Mouse (Mus musculus): Measurements from ENCODE around the gene Hspa12b.

DNA sequence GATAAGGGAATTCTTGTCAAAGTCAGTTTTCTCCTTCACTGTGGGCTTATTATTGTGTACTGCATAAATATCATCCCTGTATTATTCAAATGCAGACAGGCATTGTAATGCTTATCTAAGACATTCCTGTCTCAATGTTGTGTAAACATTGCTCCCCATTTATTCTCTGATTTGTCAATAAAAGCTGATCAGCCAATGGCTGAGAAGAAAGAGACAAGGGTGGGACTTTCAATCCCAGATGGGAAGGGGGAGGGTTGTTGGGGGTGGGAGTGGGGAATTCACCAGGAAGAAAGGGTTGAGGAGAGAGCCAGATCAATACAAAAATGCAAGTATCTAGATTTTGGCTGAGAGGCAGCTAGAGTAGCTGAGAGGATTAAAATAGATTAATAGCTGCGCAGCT is 41.8 kb downstream of the Hspa12b start:
- no peak for TF ChIP-seq ZC3H11A (IDR thresholded peaks at IDR 0.05; ENCODE audit: borderline replicate concordance, low read depth, low read length)
- TF ChIP-seq HCFC1 (IDR thresholded peaks at IDR 0.05; ENCODE audit: borderline replicate concordance, insufficient read depth, low read length) = no peak
- TF ChIP-seq MAFK (IDR thresholded peaks at IDR 0.05; ENCODE audit: insufficient read depth, low read depth, low read length) = no peak
